Mouse (Mus musculus): ENCODE measurements around the gene Gm16513.
"Not testable (repeated sequence)": the region's sequence is repeated elsewhere in the genome, so short reads cannot be mapped to it uniquely, and the experiment has no call there.

The Gm16513 gene

GRCm38 (mm10) chr5:95182324-95182723 is at the start of gene Gm16513:
TSS of gene Gm16513 (plus strand) at chr5:95182624.
- DNase-seq (ENCODE audit: low spot score), result not testable (repeated sequence)
